Mouse (Mus musculus) limb, embryonic 10.5 days (tissue): Measurements from ENCODE around the gene Trak2. TPM values are rescaled to one million over a fixed set of nuclear protein-coding genes. Genes with fewer than 3 reads are reported as not detected.
"Not testable (repeated sequence)": the region's sequence is repeated elsewhere in the genome, so short reads cannot be mapped to it uniquely, and the experiment has no call there.

Source experiments
- DNase-seq: peaks from one replicate; pipeline ENCODE4 v3.0.0-alpha.2; 2017; ENCODE audit warnings: low spot score
- H3K27ac ChIP-seq: fragments of 300-500 bp; sonication (generic); 2 replicates; pipeline ENCODE4 v1.5.1; 2016; ENCODE audit warnings: mild to moderate bottlenecking
- H3K27me3 ChIP-seq: fragments of 300-500 bp; sonication (generic); 2 replicates; pipeline ENCODE4 v1.6.1; 2016; ENCODE audit warnings: low read depth, mild to moderate bottlenecking; ENCODE audit not compliant: poor library complexity, severe bottlenecking
- H3K36me3 ChIP-seq: fragments of 300-500 bp; sonication (generic); 2 replicates; pipeline ENCODE4 v1.6.1; 2016; ENCODE audit warnings: mild to moderate bottlenecking, moderate library complexity
- H3K4me1 ChIP-seq: fragments of 300-500 bp; sonication (generic); 2 replicates; pipeline ENCODE4 v1.6.1; 2016
- H3K4me3 ChIP-seq: fragments of 300-500 bp; sonication (generic); 2 replicates; pipeline ENCODE4 v1.5.1; 2016; ENCODE audit warnings: mild to moderate bottlenecking, moderate library complexity
- H3K9me3 ChIP-seq: fragments of 300-500 bp; sonication (generic); replicated peaks from 2 replicates; pipeline ENCODE4 v1.6.1; 2016; ENCODE audit warnings: mild to moderate bottlenecking
- WGBS: fragments of 180-500 bp; shearing (Covaris S2); methylation state at CpG from one replicate; pipeline ENCODE4 v1.1.7; 2016; 5-methylcytosine and 5-hydroxymethylcytosine counted together
- polyA plus RNA-seq: library from polyadenylated mRNA; unstranded; fragments of >200 nt; fragmentation: Nextera tagmentation; extraction: Ambion mirVana; gene quantifications from 2 replicates; pipeline ENCODE4 v1.2.1, GENCODE M21; 2016

Trak2 gene
- polyA plus RNA-seq, 1 experiment from 2014 or later = 9.3 TPM

DNA sequence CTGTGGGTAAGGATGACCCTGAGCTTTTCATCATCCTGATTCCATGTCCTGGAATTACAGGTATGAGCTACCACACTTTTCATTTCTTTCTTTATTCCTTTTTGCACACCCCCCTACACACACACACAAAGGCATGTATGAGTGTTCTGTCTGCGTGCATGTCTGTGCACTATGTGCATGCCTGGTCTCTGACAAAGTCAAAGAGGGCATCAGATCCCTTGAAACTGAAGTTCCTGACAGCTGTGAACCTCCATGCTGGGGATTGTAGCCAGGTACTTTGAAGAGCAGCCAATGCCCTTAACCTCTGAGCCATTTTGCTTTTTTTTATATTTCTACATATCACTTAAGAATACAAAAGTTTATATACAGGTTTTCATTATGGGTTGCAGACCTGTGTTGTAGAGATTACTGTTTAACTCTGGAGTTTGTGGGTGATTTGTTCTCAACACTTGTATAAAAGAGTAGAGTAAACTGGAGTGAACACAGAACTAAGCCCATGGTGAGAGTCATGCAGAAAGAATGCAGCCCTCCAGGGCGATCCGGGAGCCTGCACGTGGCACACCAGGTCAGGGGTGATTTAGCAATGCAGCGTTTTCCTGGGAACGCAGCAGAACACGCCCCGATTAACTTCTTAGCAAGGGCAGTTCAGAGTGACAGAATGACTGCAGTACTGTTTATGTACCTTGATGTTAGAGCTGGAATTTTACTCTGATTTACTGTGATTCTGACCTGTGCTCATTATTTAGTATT is 22.2 kb downstream of the Trak2 start:
- 33% methylated on average over 8 of the region's 8 CpGs for WGBS
- no peaks in the 10 kb centered on the region for H3K27me3 ChIP-seq
- no peak overlapping the region for H3K27ac ChIP-seq
- DNase-seq = peak; percentile 47
- no peaks in the 10 kb centered on the region for H3K9me3 ChIP-seq
- peaks cover 5% of the 10 kb centered on the region for H3K36me3 ChIP-seq
- no peak overlapping the region for H3K4me3 ChIP-seq
- H3K4me1 ChIP-seq = peaks cover 28% of the 10 kb centered on the region

DNA sequence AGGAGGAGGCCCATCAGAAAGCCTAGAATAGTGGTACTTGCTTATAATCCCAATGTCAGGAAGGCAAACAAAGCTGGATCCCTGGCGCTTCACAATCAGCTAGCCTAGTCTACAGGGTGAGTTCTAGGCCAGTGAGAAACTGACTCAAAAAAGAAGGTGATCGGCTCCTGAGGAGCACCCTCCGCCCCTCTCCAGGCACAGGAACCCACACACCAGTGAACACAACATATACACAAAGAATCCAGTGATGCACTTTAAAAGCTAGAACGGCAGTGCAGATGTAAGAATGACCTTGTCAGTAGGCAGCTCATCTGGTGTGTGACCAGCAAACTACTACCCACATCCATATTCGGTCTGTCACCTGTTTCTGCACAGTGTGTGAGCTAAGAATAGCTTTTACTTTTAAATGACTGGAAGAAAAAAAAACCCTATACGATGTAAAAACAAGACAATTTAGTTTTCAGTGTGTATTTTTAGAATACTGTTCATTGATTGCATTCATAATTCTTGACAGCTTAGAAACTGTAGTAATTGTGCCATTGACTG is 23.6 kb downstream of the Trak2 start:
- DNase-seq = no peak
- Histone ChIP-seq H3K27ac (no peak overlapping the region), H3K36me3 (peaks cover 20% of the 10 kb centered on the region), H3K9me3 (no peaks in the 10 kb centered on the region), H3K4me3 (no peak overlapping the region), H3K4me1 (peaks cover 28% of the 10 kb centered on the region), H3K27me3 (no peaks in the 10 kb centered on the region)
- WGBS = 94% methylated on average over 6 of the region's 6 CpGs

DNA sequence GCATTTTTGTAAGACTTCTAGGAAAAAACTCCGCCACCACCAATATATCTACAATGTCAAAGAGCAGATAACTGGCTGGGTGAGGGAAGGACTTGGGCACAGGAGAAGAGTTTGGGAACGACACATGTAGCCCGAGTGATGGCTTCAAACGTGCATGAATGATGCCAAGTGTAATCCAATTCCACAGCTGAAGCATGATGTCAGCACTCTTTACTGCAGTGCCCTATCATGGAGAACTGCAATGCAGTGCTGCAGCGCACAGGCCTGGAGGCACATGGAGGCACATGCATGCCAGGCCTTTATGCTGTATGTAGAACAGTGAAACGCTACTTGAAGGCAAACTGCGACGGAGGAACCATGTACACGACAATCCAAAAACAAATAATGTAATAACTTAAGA is 26.5 kb downstream of the Trak2 start:
- H3K27me3 ChIP-seq = no peaks in the 10 kb centered on the region
- H3K4me1 ChIP-seq = peaks cover 11% of the 10 kb centered on the region
- no peaks in the 10 kb centered on the region for H3K9me3 ChIP-seq

DNA sequence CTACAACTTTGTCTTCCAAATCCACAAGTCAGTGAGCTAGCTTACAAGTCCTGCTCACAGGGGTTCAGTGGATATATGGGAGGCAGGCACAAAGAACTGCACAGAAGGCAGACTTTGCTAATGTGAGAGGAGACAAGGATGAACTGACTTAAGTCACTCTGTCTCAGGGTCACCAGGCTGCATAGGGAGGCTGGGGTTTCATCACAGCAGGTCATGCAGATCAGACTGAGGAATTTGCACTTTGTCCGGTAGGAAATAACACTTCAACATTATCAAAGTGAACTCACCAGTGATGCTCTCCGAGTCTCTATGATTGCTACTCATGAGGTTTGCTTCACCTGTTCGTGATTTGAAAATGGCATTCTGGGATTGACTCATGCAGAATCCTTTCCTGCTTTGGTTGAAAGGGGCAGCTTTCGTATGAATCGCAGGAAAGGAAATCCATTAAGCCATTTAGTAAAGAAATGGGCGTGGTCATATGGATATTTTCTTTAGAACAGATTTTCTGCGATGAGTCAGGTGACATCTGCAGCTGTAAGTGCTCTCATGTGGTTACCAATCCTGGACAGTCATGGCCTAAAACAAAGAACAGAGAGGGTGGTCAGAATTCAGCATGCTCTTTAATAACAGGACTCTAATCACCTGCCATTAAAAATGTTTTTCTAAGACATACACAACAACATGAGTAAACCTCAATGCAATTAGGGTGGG is 27.1 kb downstream of the Trak2 start:
- Histone ChIP-seq H3K27ac (no peak overlapping the region), H3K4me1 (peaks cover 5% of the 10 kb centered on the region), H3K9me3 (no peaks in the 10 kb centered on the region), H3K4me3 (no peak overlapping the region), H3K27me3 (no peaks in the 10 kb centered on the region), H3K36me3 (peaks cover 25% of the 10 kb centered on the region)
- DNase-seq = no peak
- WGBS = 96% methylated on average over 7 of the region's 7 CpGs

More for the DNA sequence above, 26.5 kb downstream of the Trak2 start:
- WGBS = 93% methylated on average over 9 of the region's 9 CpGs
- no peak overlapping the region for H3K27ac ChIP-seq
- H3K36me3 ChIP-seq = peaks cover 25% of the 10 kb centered on the region
- no peak overlapping the region for H3K4me3 ChIP-seq
- no peak for DNase-seq

DNA sequence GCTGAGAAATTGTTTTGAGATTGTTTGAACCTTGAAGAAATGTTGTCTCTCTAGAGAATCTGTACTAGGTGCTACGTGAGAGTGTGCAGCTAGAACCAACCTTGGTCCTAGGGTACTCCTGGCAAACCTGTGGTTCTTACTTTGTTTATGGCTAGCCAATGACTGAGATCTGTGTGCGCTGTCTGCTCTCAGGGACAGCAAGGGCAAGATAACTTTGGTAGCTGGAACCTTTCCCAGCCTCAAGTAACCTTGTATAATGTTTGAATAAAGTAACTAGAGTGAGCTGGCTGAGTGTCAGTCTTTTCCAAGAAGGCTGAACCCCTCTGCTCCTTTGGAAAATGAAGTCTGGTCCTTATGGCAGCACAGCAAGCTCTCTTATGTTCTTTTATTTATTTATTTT is 27.7 kb downstream of the Trak2 start:
- no peaks in the 10 kb centered on the region for H3K9me3 ChIP-seq
- H3K4me1 ChIP-seq = no peaks in the 10 kb centered on the region
- H3K27me3 ChIP-seq = no peaks in the 10 kb centered on the region
- peaks cover 27% of the 10 kb centered on the region for H3K36me3 ChIP-seq
- 98% methylated on average over 2 of the region's 2 CpGs for WGBS
- H3K4me3 ChIP-seq = no peak overlapping the region
- H3K27ac ChIP-seq = no peak overlapping the region
- no peak for DNase-seq

DNA sequence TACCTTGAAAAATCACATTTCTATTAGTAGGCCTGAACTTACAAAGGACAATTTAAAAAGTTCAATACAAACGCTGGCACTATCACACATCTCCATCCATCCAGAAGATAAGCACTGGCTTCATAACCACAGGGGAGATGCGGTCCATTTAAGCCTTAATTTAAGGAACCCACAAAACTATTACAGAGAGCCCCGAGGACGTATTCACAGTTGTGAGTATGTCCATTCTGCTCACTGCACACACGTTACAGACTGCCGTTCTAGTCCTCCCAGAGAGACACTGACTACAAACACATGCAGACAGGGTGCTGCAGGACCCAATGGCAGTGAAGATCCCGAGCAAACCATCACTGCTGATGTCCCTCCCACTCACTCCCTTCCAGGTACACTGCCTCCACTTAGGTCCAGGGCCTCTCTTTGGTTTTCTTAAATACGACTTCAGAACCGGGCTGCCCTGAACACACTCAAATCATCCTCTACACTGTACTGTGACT is 35.6 kb downstream of the Trak2 start:
- H3K27ac ChIP-seq = no peak overlapping the region
- H3K4me1 ChIP-seq = no peaks in the 10 kb centered on the region
- H3K4me3 ChIP-seq = no peak overlapping the region
- no peak for DNase-seq
- no peaks in the 10 kb centered on the region for H3K9me3 ChIP-seq
- H3K36me3 ChIP-seq = peaks cover 20% of the 10 kb centered on the region
- 98% methylated on average over 9 of the region's 9 CpGs for WGBS
- no peaks in the 10 kb centered on the region for H3K27me3 ChIP-seq

DNA sequence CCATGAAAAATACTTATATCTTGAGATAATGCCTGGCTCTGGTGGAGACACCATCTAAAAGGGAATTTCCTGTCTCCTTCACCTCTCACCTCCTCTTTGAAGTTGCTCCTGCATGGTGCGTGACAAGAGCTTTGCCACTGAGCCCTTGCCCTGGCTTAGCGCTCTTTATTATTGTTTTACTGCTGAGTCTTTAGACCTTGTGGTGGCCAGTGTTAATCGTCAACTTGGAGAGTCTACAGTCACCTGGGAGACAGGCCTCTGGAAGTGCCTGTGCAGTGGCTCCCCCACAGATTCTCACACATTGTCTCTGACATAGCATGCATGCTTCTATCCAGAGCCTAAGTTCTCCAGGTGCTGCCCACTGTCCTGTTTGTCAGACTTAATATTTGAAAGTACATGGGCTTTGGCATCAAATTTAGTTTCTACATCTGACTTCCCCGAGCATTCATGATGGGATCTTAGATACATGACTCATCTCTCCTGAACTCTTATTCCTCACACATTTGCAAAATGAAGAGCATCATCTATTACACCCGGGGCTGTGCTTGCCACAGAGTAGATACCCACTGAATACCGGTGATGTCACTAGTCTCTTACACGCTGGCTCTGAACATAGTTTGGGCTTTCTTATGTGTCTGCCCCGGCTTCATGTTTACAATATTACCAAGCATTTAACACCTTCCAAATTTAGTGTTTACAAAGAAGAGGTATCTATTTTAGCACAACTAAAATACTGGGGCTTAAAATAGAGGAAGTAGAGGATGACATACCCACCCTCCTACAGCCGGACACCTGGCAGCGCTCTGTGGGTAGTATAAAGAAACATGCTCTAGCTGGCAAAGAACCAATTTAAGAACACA is 36.3 kb downstream of the Trak2 start:
- Histone ChIP-seq H3K27ac (no peak overlapping the region), H3K4me3 (no peak overlapping the region), H3K4me1 (no peaks in the 10 kb centered on the region), H3K9me3 (no peaks in the 10 kb centered on the region), H3K36me3 (peaks cover 20% of the 10 kb centered on the region), H3K27me3 (no peaks in the 10 kb centered on the region)
- DNase-seq = no peak
- WGBS = 92% methylated on average over 10 of the region's 10 CpGs

DNA sequence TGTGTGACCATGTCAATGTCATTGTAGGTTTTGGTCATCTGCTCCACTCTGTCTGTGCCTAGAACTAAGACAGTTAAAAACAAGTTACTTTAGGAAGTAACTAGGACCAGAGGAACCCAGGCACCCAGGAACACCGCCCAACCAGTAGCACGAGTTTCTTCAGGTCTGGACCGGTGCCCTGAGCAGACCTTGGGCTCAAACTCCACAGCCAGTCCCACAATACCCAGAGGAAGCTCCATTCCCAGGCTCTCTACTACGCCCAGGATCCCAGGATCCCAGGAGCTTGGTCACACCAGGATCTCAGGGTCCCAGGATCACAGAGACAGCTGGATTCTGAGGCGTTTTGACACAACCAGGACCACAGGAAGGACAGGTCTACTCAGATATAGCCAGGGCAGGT is 46.6 kb downstream of the Trak2 start:
- H3K4me3 ChIP-seq = no peak overlapping the region
- H3K9me3 ChIP-seq = no peaks in the 10 kb centered on the region
- DNase-seq = no peak
- H3K4me1 ChIP-seq = no peaks in the 10 kb centered on the region
- H3K36me3 ChIP-seq = peaks cover 30% of the 10 kb centered on the region
- no peaks in the 10 kb centered on the region for H3K27me3 ChIP-seq
- WGBS = 93% methylated on average over 5 of the region's 5 CpGs
- no peak overlapping the region for H3K27ac ChIP-seq

DNA sequence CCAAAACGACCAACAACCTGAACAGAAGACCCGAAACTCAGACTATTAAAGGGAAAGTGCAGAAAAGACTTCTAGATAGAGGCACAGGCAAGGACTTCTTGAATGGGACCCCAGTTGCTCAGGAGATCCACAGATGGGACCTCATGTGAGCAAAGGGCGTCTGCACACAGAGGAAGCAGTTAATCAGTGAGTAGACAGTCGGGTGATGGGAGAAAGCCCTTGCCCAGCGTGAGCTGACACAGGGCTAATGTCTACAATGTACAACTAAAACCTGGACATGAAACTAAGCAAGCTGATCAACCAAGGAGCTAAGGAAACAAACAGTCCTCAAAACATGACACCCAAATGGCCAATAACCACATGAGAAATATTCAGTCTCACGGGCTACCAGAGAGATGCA is 55.7 kb downstream of the Trak2 start:
- no peaks in the 10 kb centered on the region for H3K9me3 ChIP-seq
- no peak overlapping the region for H3K4me3 ChIP-seq
- H3K36me3 ChIP-seq = peaks cover 75% of the 10 kb centered on the region
- 79% methylated on average over 6 of the region's 6 CpGs for WGBS
- H3K4me1 ChIP-seq = peaks cover 12% of the 10 kb centered on the region
- H3K27me3 ChIP-seq = no peaks in the 10 kb centered on the region
- H3K27ac ChIP-seq = no peak overlapping the region
- no peak for DNase-seq

DNA sequence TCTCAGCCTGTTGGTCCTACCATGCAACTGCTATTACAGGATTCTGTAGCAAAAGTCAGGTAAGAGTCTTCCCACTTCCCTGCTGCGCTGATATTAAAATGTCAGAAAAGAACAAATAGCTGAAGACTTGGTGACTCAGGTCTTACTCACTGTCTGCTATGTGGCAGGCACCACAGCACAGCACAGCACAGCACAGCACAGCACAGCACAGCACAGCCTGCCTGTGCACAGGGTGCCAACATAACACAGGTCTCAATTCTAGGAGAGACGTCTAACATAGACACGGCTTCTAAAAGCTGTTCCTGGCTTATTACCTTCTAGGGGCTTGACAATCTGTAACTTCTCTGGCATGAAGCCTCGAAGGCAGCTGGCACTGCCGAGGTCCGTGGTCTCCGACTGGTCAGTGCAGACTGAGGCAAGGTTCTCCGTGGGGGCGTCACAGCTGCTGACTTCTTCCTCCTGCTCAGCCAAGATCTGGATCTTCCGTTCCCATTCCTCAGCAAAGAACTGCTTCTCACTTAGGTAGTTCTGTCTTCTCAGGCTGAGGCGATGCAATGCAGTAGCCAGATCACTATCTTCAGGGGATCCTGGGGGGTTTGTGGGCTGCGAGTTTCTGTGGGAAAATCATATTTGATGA is 63.5 kb downstream of the Trak2 start:
- 95% methylated on average over 12 of the region's 12 CpGs for WGBS
- no peaks in the 10 kb centered on the region for H3K27me3 ChIP-seq
- no peak for DNase-seq
- H3K36me3 ChIP-seq = peaks cover 91% of the 10 kb centered on the region
- no peaks in the 10 kb centered on the region for H3K9me3 ChIP-seq
- H3K4me3 ChIP-seq = no peak overlapping the region
- no peaks in the 10 kb centered on the region for H3K4me1 ChIP-seq
- no peak overlapping the region for H3K27ac ChIP-seq

DNA sequence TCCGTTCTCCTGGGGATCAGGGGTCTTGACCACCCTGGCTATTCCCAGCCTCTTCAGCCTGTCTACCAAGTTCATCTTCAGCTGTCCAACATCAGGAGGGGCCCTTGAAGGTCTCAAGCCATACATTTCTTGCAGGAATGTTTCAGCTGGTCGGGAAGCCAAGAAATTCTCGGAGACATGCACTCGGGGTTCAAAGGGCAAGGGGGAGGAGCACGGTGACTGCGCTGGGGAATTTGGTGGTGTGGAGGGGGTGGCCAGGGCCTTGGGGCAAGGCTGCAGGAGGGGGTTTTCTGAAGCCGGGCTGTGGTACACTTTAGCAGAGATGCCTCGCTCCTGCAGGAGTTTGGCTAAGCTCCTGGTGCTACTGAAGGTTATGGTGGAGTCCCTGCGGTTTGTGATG is 69.5 kb downstream of the Trak2 start:
- DNase-seq = no peak
- Histone ChIP-seq H3K27ac (no peak overlapping the region), H3K36me3 (peaks cover 51% of the 10 kb centered on the region), H3K9me3 (no peaks in the 10 kb centered on the region), H3K4me3 (no peak overlapping the region), H3K4me1 (no peaks in the 10 kb centered on the region), H3K27me3 (no peaks in the 10 kb centered on the region)
- 86% methylated on average over 9 of the region's 9 CpGs for WGBS

DNA sequence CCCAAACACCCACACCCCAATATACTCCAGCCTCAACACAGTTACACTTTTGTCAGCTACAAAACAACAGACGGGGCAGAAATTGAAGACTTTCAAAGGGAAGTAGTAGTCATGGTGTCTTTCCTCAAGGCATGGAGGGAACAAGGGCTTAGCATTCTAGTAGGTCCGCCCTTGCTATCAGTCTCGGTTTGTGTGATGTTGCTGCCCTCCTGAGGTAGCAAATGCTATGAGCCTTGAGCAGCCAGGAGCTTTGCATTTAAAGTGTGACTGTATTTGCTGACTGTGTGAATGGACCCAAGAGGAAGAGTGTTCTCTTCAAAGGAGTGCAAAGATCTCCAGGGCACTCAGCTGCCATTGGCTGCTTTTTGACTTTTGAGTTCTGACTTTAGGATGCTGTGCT is 75.7 kb downstream of the Trak2 start:
- not testable (repeated sequence) for H3K4me1 ChIP-seq, H3K4me3 ChIP-seq, H3K27ac ChIP-seq, H3K27me3 ChIP-seq, H3K9me3 ChIP-seq
- DNase-seq = peak; percentile 29
- 32% methylated on average over 3 of the region's 3 CpGs for WGBS
- peaks cover 10% of the 10 kb centered on the region for H3K36me3 ChIP-seq
